Mouse (Mus musculus) heart, embryonic 14.5 days (tissue): ENCODE results near the gene Mocs2. TPM values are rescaled to one million over a fixed set of nuclear protein-coding genes. Genes with fewer than 3 reads are reported as not detected.
A peak's percentile ranks its signal among the peaks of the same experiment; 100 is the strongest.

Experiments used
- ATAC-seq: fragments of 200-750 bp; cut with Nextera tagmentation; 2 replicates; pipeline ENCODE4 v1.8.0; 2017; ENCODE audit warnings: low read depth, moderate TSS enrichment; ENCODE audit not compliant: insufficient number of reproducible peaks, insufficient read depth, low FRiP score
- H3K27ac ChIP-seq, 2 experiments: fragments of 200-500 bp in 1 of 2; fragments of 300-500 bp in 1 of 2; sonication (generic) in 1 of 2; replicated peaks in 1 of 2; 2 replicates each; pipeline ENCODE4 v1.5.1; 2012 to 2014; ENCODE audit warnings: low read depth in 2 of 2, low read length in 2 of 2, control low read depth in 1 of 2, mild to moderate bottlenecking in 1 of 2, mixed read lengths in 1 of 2; ENCODE audit not compliant: control insufficient read depth in 1 of 2, insufficient read depth in 1 of 2
- H3K27me3 ChIP-seq: fragments of 300-500 bp; sonication (generic); 2 replicates; pipeline ENCODE4 v1.6.1; 2014; ENCODE audit warnings: mild to moderate bottlenecking, low read length, control low read depth; ENCODE audit not compliant: control insufficient read depth, insufficient read depth
- H3K36me3 ChIP-seq: fragments of 300-500 bp; sonication (generic); 2 replicates; pipeline ENCODE4 v1.6.1; 2014; ENCODE audit warnings: mild to moderate bottlenecking, control low read depth, low read length, mixed read lengths; ENCODE audit not compliant: control insufficient read depth, insufficient read depth
- H3K4me1 ChIP-seq, 2 experiments: fragments of 200-500 bp in 1 of 2; fragments of 300-500 bp in 1 of 2; sonication (generic) in 1 of 2; 2 replicates each; pipeline ENCODE4 v1.6.1; 2012 to 2014; ENCODE audit warnings: low read length in 2 of 2, control low read depth in 1 of 2, mixed read lengths in 1 of 2; ENCODE audit not compliant: control insufficient read depth in 2 of 2, insufficient read depth in 2 of 2
- H3K4me2 ChIP-seq: fragments of 300-500 bp; sonication (generic); 2 replicates; pipeline ENCODE4 v1.6.1; 2014; ENCODE audit warnings: mild to moderate bottlenecking, low read length
- H3K4me3 ChIP-seq, 2 experiments: fragments of 200-500 bp in 1 of 2; fragments of 300-500 bp in 1 of 2; sonication (generic) in 1 of 2; 2 replicates each; pipeline ENCODE4 v1.5.1; 2012 to 2014; ENCODE audit warnings: low read length in 2 of 2, mild to moderate bottlenecking in 2 of 2, control low read depth in 1 of 2, low read depth in 1 of 2, moderate library complexity in 1 of 2; ENCODE audit not compliant: control insufficient read depth in 1 of 2, insufficient read depth in 1 of 2
- H3K9ac ChIP-seq: fragments of 300-500 bp; sonication (generic); 2 replicates; pipeline ENCODE4 v1.6.1; 2014; ENCODE audit warnings: mild to moderate bottlenecking, low read length
- H3K9me3 ChIP-seq: fragments of 300-500 bp; sonication (generic); 2 replicates; pipeline ENCODE4 v1.6.1; 2016; ENCODE audit warnings: low read length, control low read depth; ENCODE audit not compliant: control insufficient read depth
- WGBS: fragments of 180-500 bp; shearing (Covaris S2); extraction: QIAGEN DNeasy Blood & Tissue Kit; methylation state at CpG from one replicate; pipeline ENCODE4 v1.1.7; 2014; 5-methylcytosine and 5-hydroxymethylcytosine counted together
- polyA plus RNA-seq: library from polyadenylated mRNA; unstranded; fragments of >200 nt; fragmentation: Nextera tagmentation; extraction: Ambion mirVana; gene quantifications from 2 replicates; pipeline ENCODE4 v1.2.1, GENCODE M21; 2014

Gene Mocs2
- 64.4 and 70.1 TPM in 2 replicates for polyA plus RNA-seq

DNA sequence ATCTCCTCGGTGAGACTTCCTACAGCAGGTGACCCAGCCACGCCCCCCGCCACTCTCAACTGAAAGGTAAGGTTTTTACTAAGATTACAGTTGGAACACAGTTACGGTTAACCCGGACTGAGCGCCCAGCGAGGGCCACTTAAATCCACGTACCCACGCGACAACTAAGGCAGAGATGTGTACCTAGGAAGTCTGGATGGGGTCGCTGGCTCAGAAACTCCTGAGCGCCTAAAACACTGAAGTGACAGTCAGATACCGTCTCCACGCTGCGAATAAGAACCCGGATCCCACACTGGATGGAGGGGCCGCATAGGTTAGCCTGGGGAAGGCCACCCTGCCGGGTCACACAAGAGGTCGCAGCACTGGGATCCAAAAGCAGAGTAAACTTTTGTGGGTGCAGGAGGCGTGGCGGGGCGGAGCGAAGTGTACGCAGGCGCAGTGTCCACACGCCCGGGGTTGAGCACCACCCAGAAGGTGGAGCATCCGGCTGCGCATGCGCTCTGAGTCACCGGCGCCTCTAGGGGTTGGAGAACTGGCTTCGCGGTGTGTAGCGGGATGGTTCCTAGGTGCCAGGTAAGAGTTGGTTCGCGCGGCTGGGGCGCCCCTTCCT lies at the start of gene Mocs2:
Gene Mocs2 (plus strand): TSS at position 486 of the 610 bp plus-strand sequence.
- no peaks in the 10 kb centered on the region for H3K9me3 ChIP-seq
- H3K9ac ChIP-seq, result peak within 1 kb of the TSS; percentile 83
- peaks cover 2 to 7% of the 10 kb centered on the region in 2 experiments; a peak in 3 of 4 replicates for H3K4me1 ChIP-seq
- 1% methylated on average over 39 of the region's 39 CpGs for WGBS
- peaks cover 18% of the 10 kb centered on the region for H3K36me3 ChIP-seq
- peak; percentile 96 for ATAC-seq
- peak within 1 kb of the TSS; percentile 85 for H3K4me2 ChIP-seq
- H3K27ac ChIP-seq, result no peak within 1 kb of the TSS
- H3K27me3 ChIP-seq, result no peaks in the 10 kb centered on the region
- H3K4me3 ChIP-seq, result peak within 1 kb of the TSS; percentile 55 to 75

DNA sequence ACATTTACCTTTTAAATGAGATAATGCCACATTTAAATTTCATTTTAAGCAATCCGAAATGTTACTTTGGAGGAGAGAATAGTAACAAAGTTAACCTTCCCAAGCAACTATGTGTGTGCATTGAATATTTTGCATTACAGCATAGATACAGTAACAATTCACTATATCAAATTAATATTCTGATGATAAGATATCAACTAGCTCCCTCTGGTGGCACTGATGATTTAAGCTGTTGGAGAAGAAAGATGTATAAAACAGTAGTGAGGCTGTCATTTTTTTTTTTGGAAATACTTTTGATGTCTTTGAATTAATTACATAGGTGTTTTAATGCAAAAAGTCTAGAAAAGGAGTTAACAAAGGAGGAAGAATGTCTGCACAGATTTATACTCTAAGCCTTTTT lies 26.5 kb upstream of the Mocs2 start:
- WGBS, result 68% methylated on average over 1 of the region's 1 CpGs
- ATAC-seq, result no peak
- Histone ChIP-seq H3K4me3 (no peak overlapping the region), H3K36me3 (no peaks in the 10 kb centered on the region), H3K9me3 (no peaks in the 10 kb centered on the region), H3K9ac (no peak overlapping the region), H3K4me2 (no peak overlapping the region), H3K27me3 (no peaks in the 10 kb centered on the region), H3K27ac (no peak overlapping the region), H3K4me1 (no peaks in the 10 kb centered on the region)

DNA sequence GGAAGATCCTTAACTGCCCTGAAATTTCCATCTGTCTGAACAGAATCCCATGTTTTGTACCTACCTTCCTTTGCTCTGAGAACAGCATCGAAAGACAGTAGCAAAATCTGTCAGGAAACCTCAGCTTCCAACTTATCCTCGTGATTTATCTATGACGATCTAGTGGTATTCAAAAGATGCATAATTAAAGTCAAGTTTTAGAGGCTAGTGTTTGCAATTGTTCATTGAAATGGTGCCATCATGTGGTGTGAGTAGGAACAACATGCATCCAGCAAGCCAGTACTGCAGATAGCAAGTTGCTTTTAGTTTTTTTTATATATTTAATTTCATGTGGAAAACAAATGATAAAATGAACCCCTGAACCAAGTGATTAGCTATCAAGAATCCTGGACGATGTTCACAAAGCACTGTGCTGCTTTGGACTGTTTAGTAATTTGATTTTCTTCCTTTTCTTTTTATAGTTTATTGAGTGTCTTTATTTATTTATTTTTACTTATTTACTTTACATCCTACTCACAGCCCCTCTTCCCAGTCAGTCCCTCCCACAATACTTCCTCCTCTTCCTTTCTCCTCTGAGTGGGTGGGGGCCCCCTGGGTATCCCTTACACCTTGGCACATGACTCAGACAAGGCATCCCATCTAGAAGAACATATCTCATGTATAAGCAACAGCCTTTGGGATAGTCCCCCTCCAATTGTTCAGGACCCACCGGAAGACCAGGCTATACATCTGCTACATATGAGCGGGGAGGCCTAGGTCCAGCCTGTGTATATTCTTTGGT lies 24.6 kb upstream of the Mocs2 start:
- no peak overlapping the region for H3K4me2 ChIP-seq
- no peaks in the 10 kb centered on the region for H3K36me3 ChIP-seq
- ATAC-seq, result no peak
- H3K4me3 ChIP-seq, result no peak overlapping the region
- H3K9ac ChIP-seq, result no peak overlapping the region
- no peak overlapping the region for H3K27ac ChIP-seq
- H3K9me3 ChIP-seq, result 0 out of 2 replicates have a peak, but pooled peaks cover 3% of the 10 kb centered on the region
- no peaks in the 10 kb centered on the region for H3K27me3 ChIP-seq
- H3K4me1 ChIP-seq, result no peaks in the 10 kb centered on the region
- whole genome bisulfite sequencing, result 40% methylated on average over 6 of the region's 6 CpGs

DNA sequence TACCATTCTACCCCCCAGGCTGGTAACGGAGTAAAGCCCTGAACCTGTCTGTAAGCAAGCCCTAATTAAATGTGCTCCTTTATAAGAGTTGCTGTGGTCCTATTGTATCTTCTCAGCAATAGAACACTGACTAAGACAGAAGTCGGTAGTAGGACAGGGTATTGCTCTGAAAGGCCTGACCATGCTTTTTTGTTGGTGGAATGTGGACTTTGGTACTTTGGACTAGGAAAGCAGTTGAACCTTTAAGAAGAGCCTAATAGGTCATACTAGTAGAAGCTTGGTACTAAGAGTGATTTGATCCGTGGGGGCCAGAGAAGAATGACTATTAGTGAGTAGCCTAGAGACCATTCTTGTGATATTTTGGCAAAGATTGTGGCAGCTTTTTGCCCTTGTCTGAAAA lies 16.2 kb upstream of the Mocs2 start:
- Histone ChIP-seq H3K4me1 (no peaks in the 10 kb centered on the region), H3K4me2 (no peak overlapping the region), H3K27me3 (no peaks in the 10 kb centered on the region), H3K27ac (no peak overlapping the region), H3K4me3 (no peak overlapping the region), H3K36me3 (no peaks in the 10 kb centered on the region), H3K9me3 (0 out of 2 replicates have a peak, but pooled peaks cover 3% of the 10 kb centered on the region), H3K9ac (no peak overlapping the region)
- 79% methylated on average over 3 of the region's 3 CpGs for WGBS
- ATAC-seq, result no peak

DNA sequence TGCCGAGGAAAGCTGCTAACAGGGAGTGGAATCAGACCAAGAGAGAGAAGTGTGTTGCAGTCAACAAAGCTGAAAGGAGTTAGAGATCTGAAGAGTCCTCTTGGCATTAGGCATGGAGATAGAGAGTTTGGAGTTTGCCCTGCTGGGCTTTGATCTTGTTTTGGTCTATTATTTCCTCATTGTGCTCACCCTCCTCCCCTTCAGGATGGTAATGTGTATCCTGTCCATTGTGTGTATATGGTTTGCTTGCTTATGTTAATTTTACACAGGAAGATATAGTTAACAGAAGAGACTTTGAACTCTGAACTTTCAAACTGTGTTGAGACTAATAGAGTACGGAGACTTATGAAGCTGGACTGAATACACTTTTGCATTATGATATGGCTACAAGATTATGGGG lies 15.1 kb upstream of the Mocs2 start:
- Histone ChIP-seq H3K9me3 (no peaks in the 10 kb centered on the region), H3K27ac (no peak overlapping the region), H3K36me3 (no peaks in the 10 kb centered on the region), H3K4me2 (no peak overlapping the region), H3K4me1 (no peaks in the 10 kb centered on the region), H3K4me3 (no peak overlapping the region), H3K27me3 (no peaks in the 10 kb centered on the region), H3K9ac (no peak overlapping the region)
- ATAC-seq, result no peak
- WGBS, result 87% methylated on average over 2 of the region's 2 CpGs

DNA sequence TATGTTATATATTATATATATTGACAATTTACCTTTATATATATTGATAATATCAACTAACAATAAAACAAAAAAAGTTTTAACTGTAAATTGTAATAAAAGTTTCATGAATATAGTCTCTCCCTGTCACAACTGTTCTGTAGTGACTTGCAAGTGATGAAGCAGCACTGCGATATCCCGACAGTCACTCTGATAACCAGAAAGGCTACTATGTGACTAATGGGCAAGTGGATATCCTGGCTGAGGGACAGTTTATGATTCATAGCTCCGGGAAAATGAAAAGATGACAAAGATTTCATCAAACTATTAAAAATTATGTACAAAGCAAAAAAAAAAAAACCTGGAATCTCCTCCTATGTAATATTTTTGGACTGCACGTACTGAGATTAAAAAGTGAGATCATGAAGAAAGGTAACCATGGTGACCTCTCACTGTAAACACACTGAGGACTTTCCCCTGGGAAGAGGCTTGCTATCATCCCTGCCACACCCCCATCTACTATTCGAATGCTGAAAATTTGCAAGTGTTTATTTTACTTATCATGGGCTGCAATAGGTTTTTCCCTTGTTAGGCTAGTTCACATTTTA lies 8.3 kb upstream of the Mocs2 start:
- no peaks in the 10 kb centered on the region for H3K4me1 ChIP-seq
- H3K27ac ChIP-seq, result no peak overlapping the region
- H3K36me3 ChIP-seq, result no peaks in the 10 kb centered on the region
- H3K4me3 ChIP-seq, result no peak overlapping the region
- H3K27me3 ChIP-seq, result no peaks in the 10 kb centered on the region
- H3K9ac ChIP-seq, result no peak overlapping the region
- H3K4me2 ChIP-seq, result no peak overlapping the region
- 58% methylated on average over 5 of the region's 5 CpGs for WGBS
- no peaks in the 10 kb centered on the region for H3K9me3 ChIP-seq
- ATAC-seq, result no peak

DNA sequence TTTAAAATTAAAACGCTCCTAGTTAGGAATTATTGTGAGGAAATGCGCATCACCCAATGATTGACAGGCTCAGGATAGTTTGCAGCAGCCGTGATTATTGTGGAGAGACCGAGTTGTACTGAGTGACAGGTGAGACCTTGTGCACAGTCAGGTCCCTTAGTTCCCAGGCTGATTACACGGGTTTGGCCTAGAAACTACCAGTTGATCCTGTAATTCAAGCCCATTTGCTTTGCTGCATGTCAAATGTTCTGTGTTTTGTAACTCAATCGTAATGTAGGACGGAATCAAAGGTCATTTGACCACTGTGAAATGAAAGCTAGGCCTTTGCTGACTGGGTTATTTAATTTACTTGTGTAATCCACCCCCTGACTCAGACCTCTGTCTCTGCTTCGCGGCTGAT lies 477 bp downstream of the Mocs2 start:
- H3K27ac ChIP-seq, result no peak overlapping the region

More for the DNA sequence above, 477 bp downstream of the Mocs2 start:
- peak overlapping the region; percentile 85 for H3K4me2 ChIP-seq
- H3K27me3 ChIP-seq, result no peaks in the 10 kb centered on the region
- H3K9ac ChIP-seq, result peak overlapping the region; percentile 83
- peaks cover 2 to 7% of the 10 kb centered on the region in 2 experiments; a peak in 3 of 4 replicates for H3K4me1 ChIP-seq
- peaks cover 23% of the 10 kb centered on the region for H3K36me3 ChIP-seq
- peak; percentile 60; the same call in 1 of the 2 replicates for ATAC-seq
- no peaks in the 10 kb centered on the region for H3K9me3 ChIP-seq
- WGBS, result 25% methylated on average over 9 of the region's 9 CpGs
- peak overlapping the region; percentile 55 to 75 for H3K4me3 ChIP-seq
